Mouse (Mus musculus): ENCODE results near the gene Kdm5a. TPM values are rescaled to one million over a fixed set of nuclear protein-coding genes. Genes with fewer than 3 reads are reported as not detected.

Gene Kdm5a
- total and polyA plus RNA-seq, 2 experiments from 2014 or later = 18.0 to 44.3 TPM

DNA sequence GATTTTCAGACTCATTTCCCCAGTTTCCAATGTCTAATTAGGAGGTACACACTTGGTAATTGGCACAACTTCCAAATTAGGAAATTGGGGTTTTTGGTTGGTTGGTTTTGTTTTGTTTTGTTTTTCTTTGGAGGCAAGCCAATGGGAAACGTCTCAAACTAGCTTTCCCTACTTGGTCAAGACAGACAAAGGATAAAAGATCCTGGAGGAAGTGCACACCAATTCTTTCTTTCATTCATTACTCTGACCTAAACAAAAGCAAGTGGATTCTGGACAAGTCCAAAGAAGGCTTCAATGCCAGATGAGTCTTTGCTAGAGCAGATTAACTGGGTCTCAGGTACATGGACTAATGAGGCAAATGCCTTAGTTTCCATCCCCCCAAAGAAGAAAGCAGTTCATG, 19.9 kb upstream of the Kdm5a start:
- ATAC-seq = no peak
- H3K4me3 ChIP-seq (ENCODE audit: low read depth, low read length) = no peak overlapping the region
- no peak overlapping the region for H3K27ac ChIP-seq (ENCODE audit: low read depth, low read length)
- H3K9me3 ChIP-seq (ENCODE audit: low read length) = no peaks in the 10 kb centered on the region
- H3K9ac ChIP-seq = no peak overlapping the region
- H3K4me2 ChIP-seq (ENCODE audit: low read depth) = no peak overlapping the region
- no peak for TF ChIP-seq CTCF (IDR thresholded peaks at IDR 0.05; ENCODE audit: low read depth)
- WGBS = 18% methylated on average over 1 of the region's 1 CpGs
- peak; percentile 15 for DNase-seq
- peaks cover 8% of the 10 kb centered on the region; the same call in 1 of the 2 replicates for H3K36me3 ChIP-seq (ENCODE audit: insufficient read depth)
- H3K4me1 ChIP-seq (ENCODE audit: insufficient read depth) = no peaks in the 10 kb centered on the region
- no peaks in the 10 kb centered on the region for H3K27me3 ChIP-seq (ENCODE audit: insufficient read depth, low read length)

DNA sequence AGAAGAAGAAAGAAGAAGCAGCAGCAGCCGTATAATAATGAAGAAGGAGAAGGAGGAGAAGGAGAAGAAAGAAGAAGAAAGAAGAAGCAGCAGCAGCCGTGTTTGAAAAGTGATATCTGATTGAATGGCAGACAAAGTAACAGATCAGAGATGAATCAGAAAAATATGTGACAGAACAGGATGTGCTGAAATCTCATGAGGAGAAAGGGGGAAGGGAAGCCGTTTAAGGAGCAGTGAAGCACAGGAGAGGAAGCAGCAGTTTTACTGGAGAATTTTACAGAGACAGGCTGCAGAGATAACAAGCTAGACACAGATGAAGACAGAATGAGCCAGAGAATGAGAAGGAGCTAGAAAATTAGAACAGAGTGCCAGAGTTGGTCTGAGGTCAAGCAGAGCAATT, 14.9 kb upstream of the Kdm5a start:
- no peaks in the 10 kb centered on the region for H3K4me1 ChIP-seq (ENCODE audit: insufficient read depth)
- DNase-seq = no peak
- H3K9me3 ChIP-seq (ENCODE audit: low read length) = no peaks in the 10 kb centered on the region
- H3K4me2 ChIP-seq (ENCODE audit: low read depth) = no peak overlapping the region
- H3K9ac ChIP-seq = no peak overlapping the region
- H3K36me3 ChIP-seq (ENCODE audit: insufficient read depth) = peaks cover 9% of the 10 kb centered on the region; the same call in 1 of the 2 replicates
- no peak for ATAC-seq
- H3K4me3 ChIP-seq (ENCODE audit: low read depth, low read length) = no peak overlapping the region
- WGBS = 92% methylated on average over 3 of the region's 3 CpGs
- no peak for TF ChIP-seq CTCF (IDR thresholded peaks at IDR 0.05; ENCODE audit: low read depth)
- H3K27me3 ChIP-seq (ENCODE audit: insufficient read depth, low read length) = no peaks in the 10 kb centered on the region
- H3K27ac ChIP-seq (ENCODE audit: low read depth, low read length) = no peak overlapping the region

DNA sequence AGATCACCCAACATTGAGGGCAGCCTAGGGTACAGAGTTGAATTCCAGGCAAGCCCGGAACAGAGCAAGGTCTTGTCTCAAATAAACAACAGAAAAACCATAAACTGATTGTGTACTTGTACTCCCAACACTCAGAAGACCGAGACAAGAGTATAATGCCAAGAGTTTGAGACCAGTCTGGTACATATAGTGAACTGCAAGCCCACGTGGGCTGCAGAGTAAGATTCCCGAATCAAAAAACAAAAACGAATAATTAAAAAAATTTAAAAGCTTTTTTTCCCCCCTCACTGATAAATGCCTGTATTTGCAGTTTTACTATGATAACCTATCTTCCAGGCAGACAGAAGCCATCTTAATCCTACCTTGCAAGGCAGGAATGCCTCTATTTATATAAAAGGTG, 7.4 kb upstream of the Kdm5a start:
- no peaks in the 10 kb centered on the region for H3K36me3 ChIP-seq (ENCODE audit: insufficient read depth)
- no peaks in the 10 kb centered on the region for H3K27me3 ChIP-seq (ENCODE audit: insufficient read depth, low read length)
- H3K4me3 ChIP-seq (ENCODE audit: low read depth, low read length) = peak overlapping the region; percentile 45
- ATAC-seq = no peak
- no peak for TF ChIP-seq CTCF (IDR thresholded peaks at IDR 0.05; ENCODE audit: low read depth)
- H3K4me1 ChIP-seq (ENCODE audit: insufficient read depth) = peaks cover 7% of the 10 kb centered on the region; the same call in 1 of the 2 replicates
- H3K27ac ChIP-seq (ENCODE audit: low read depth, low read length) = no peak overlapping the region
- WGBS = 35% methylated on average over 5 of the region's 5 CpGs
- H3K9ac ChIP-seq = peak overlapping the region; percentile 46; the same call in 1 of the 2 replicates
- peak overlapping the region; percentile 57 for H3K4me2 ChIP-seq (ENCODE audit: low read depth)
- DNase-seq = no peak
- no peaks in the 10 kb centered on the region for H3K9me3 ChIP-seq (ENCODE audit: low read length)

DNA sequence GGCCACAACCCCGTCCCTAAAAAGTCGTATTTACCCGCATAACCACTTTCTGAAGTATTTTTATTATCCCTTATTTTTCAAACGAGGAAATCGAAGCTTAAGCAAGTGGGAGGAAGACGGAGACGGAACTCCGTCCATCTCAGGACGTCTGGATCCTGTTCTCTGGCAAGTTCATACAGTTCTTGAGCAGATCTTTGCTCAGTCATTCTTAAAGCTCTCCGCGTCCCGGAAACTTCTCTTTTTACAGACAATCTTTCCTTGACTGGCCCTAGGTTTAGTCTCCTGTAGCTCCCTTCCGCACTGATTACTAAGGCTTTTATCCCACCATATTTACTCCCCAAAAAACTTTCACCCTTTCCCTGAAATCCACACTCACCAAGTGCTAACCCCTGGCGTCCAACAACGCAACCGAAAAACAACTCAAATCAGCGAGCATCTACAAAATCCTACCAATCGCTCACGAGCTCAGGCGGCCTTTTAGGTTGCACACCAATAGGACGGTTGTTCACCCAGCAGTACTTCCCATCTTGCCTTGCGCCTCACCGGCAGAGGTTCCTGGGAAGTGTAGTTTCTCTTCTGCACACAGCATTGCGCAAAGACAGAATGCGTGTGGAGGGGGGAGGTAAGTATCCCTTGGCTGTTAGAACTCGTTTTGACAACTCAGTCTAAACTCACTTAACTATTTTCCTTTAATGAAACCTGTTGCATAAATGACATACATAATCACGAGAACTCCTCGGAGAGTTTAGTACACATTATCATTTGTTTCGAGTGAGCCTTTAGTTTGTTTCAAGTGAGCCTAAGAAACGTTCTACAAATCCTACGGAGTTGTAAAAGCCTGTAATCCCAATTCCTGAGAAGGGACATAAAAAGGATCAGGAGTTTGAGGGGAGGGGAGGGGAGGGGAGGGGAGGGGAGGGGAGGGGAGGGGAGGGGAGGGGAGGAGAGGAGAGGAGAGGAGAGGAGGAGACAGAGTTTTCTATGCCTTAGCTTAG, 6.7 kb upstream of the Kdm5a start:
- Histone ChIP-seq H3K9me3 (ENCODE audit: low read length) (no peaks in the 10 kb centered on the region), H3K9ac (peak overlapping the region; percentile 46; the same call in 1 of the 2 replicates), H3K4me2 (ENCODE audit: low read depth) (peak overlapping the region; percentile 57), H3K27ac (ENCODE audit: low read depth, low read length) (no peak overlapping the region), H3K36me3 (ENCODE audit: insufficient read depth) (no peaks in the 10 kb centered on the region), H3K4me1 (ENCODE audit: insufficient read depth) (peaks cover 7% of the 10 kb centered on the region; the same call in 1 of the 2 replicates), H3K27me3 (ENCODE audit: insufficient read depth, low read length) (no peaks in the 10 kb centered on the region), H3K4me3 (ENCODE audit: low read depth, low read length) (peak overlapping the region; percentile 45)
- WGBS = 1% methylated on average over 31 of the region's 31 CpGs
- ATAC-seq = peak; percentile 100
- DNase-seq = peak; percentile 90
- peak; percentile 52 for TF ChIP-seq CTCF (IDR thresholded peaks at IDR 0.05; ENCODE audit: low read depth)

DNA sequence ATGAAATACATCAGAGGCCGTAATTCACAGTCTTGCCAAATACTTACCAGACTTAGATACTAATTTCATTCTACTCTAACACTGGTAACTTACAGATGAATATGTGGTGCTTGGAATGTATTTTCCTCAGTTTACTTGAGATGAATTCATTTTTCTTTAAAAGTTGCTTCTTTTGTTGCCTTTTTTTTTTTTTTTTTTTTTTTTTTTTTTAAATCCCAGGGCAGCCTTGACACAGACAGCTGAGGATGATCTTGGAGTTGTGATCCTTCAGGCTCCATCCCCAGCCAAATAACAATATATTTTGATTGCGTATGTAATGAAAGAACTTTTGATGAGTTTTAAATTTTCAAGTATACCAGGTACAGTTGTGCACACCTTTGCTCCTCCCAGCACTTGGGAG, 1.8 kb upstream of the Kdm5a start:
- peaks cover 9% of the 10 kb centered on the region for H3K4me1 ChIP-seq (ENCODE audit: insufficient read depth)
- H3K27me3 ChIP-seq (ENCODE audit: insufficient read depth, low read length) = no peaks in the 10 kb centered on the region
- DNase-seq = no peak
- H3K36me3 ChIP-seq (ENCODE audit: insufficient read depth) = peaks cover under 1% of the 10 kb centered on the region; the same call in 1 of the 2 replicates
- ATAC-seq = no peak
- H3K4me2 ChIP-seq (ENCODE audit: low read depth) = no peak overlapping the region
- TF ChIP-seq CTCF (IDR thresholded peaks at IDR 0.05; ENCODE audit: low read depth) = no peak
- no peak overlapping the region for H3K9ac ChIP-seq
- no peak overlapping the region for H3K4me3 ChIP-seq (ENCODE audit: low read depth, low read length)
- no peak overlapping the region for H3K27ac ChIP-seq (ENCODE audit: low read depth, low read length)
- WGBS = 99% methylated on average over 2 of the region's 2 CpGs
- no peaks in the 10 kb centered on the region for H3K9me3 ChIP-seq (ENCODE audit: low read length)

DNA sequence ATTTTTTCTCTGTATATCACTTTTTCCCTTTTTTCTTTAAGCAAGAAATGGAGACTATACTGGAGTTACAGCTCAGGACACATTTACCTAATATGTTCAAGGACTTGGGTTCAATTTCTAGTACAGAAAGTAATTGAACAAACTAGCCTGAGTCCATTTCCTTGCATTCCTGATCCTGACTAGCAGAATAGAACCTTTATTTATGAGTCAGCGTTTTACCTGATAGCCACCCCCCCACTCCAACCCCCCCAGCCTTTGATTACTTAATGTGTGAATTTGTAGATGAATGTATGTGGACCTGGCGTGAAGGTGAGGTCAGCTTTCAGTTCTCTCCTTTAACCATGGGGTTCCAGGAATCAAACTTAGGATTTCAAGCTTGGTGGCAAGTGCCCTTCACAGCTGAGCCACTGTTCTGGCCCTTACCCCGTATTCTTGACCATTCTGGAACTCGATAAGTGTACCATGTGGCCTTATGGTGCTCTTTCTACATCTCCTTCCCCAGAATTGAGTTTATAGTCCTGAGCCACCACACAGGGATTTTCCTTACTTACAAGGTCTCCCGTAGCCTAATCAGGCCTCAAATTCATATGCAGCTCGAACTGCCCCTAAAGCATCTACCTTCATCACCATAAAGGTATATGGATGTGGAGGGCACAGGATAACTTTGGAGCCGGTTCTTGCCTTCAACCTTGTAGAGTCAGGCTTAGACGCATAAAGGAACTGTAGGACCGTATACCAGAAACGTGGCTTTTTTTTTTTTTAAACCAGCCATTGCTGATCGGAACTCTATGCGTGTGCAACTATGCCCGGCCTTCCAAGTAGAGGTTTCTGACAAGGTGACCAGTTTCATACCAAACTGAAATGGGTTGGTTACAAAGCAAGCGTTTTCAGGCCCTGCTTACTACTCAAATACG, 893 bp upstream of the Kdm5a start:
- Histone ChIP-seq H3K27me3 (ENCODE audit: insufficient read depth, low read length) (no peaks in the 10 kb centered on the region), H3K9ac (peak overlapping the region; percentile 79)

More for the DNA sequence above, 893 bp upstream of the Kdm5a start:
- Histone ChIP-seq H3K4me3 (ENCODE audit: low read depth, low read length) (peak overlapping the region; percentile 88), H3K4me2 (ENCODE audit: low read depth) (peak overlapping the region; percentile 81), H3K4me1 (ENCODE audit: insufficient read depth) (peaks cover 9% of the 10 kb centered on the region), H3K9me3 (ENCODE audit: low read length) (no peaks in the 10 kb centered on the region), H3K27ac (ENCODE audit: low read depth, low read length) (peak overlapping the region; percentile 98), H3K36me3 (ENCODE audit: insufficient read depth) (peaks cover 5% of the 10 kb centered on the region)
- no peak for TF ChIP-seq CTCF (IDR thresholded peaks at IDR 0.05; ENCODE audit: low read depth)
- ATAC-seq (no peak; the same call in 1 of the 2 replicates), DNase-seq (no peak)
- WGBS = 25% methylated on average over 15 of the region's 15 CpGs

All from forebrain, postnatal 0 days (tissue).